ENCODE assay signal across 25 mouse cellular contexts in genomic region chr10:40264920-40265319, GRCm38 (mm10). TPM values are rescaled to one million over a fixed set of nuclear protein-coding genes. Genes with fewer than 3 reads are reported as not detected.
DNase-seq lines count a peak whose midpoint lies in the region; ATAC-seq and TF ChIP-seq lines count a peak whose summit lies in the region.
"Had no signal": no experiment of that assay in that cellular context is flagged by ENCODE, and none has a peak within 500 bp of the region (broad histone marks: within the 10 kb centered on the region; RNA-seq: fewer than 3 reads in every experiment).

No protein-coding gene starts in this region.

- DNase-seq in layer of hippocampus, adult 2 months (ENCODE audit: low spot score in 2 of 2) = no peak
- DNase-seq in layer of hippocampus, postnatal 25 days (ENCODE audit: extremely low spot score in 1 of 2, low spot score in 1 of 2) = no peak
- DNase-seq in CH12.LX (ENCODE audit: extremely low read depth) (no peak), ZHBTc4 (ENCODE audit: low read depth, low spot score) (peak; percentile 42)
- no peak for DNase-seq in lung, postnatal 0 days (ENCODE audit: low spot score)
- DNase-seq in lung, postnatal 25 days (ENCODE audit: low spot score) = no peak
- DNase-seq: adrenal gland, postnatal 25 days; cerebellum, adult 18-20 months; cerebellum, postnatal 14 days; gastrocnemius, postnatal 10 days; heart, postnatal 36 days; kidney, postnatal 25 days; lung, embryonic 14.5 days; lung, postnatal 4 days; thymus, postnatal 4 days had no signal

- TF ChIP-seq EP300 in CH12.LX (IDR thresholded peaks at IDR 0.05; ENCODE audit: low read length) = no peak
- no peak for TF ChIP-seq EP300 in ES-Bruce4 (IDR thresholded peaks at IDR 0.05; ENCODE audit: insufficient read depth, low read depth, low read length)
- TF ChIP-seq EP300 in lung, postnatal 0 days (IDR thresholded peaks at IDR 0.05) = no peak

- TF ChIP-seq POLR2A in CH12.LX (IDR thresholded peaks at IDR 0.05; ENCODE audit: low read depth, low read length) (no peak), ES-Bruce4 (IDR thresholded peaks at IDR 0.05; ENCODE audit: insufficient read depth, low read length) (no peak)

- TF ChIP-seq CTCF in layer of hippocampus, adult 2 months (conservative IDR thresholded peaks at IDR 0.05) = 0 out of 2 replicates have a peak, but pooled peaks have one; percentile 16
- TF ChIP-seq CTCF in CH12.LX (conservative IDR thresholded peaks at IDR 0.05 in 1 of 2, IDR thresholded peaks at IDR 0.05 in 1 of 2; ENCODE audit: low read depth in 2 of 2, low read length in 2 of 2) (0 out of 4 replicates have a peak, but pooled peaks of 1 of the 2 experiments have one; percentile 7), ES-Bruce4 (IDR thresholded peaks at IDR 0.05; ENCODE audit: low read depth, low read length) (peak; percentile 35)
- TF ChIP-seq CTCF in lung, postnatal 0 days (IDR thresholded peaks at IDR 0.05) = no peak

- H3K27me3 ChIP-seq in CH12.LX (replicated peaks) (no peaks in the 10 kb centered on the region), ES-Bruce4 (ENCODE audit: control insufficient read depth, insufficient read depth, low read length, poor library complexity, severe bottlenecking) (no peaks in the 10 kb centered on the region)
- no peaks in the 10 kb centered on the region for H3K27me3 ChIP-seq in lung, postnatal 0 days (replicated peaks; ENCODE audit: insufficient read depth, low read length)
- H3K27me3 ChIP-seq: hindbrain, embryonic 13.5 days; limb, embryonic 15.5 days; midbrain, embryonic 13.5 days; neural tube, embryonic 13.5 days had no signal

- peak; percentile 13 for TF ChIP-seq RAD21 in CH12.LX (IDR thresholded peaks at IDR 0.05; ENCODE audit: low read depth, low read length)

- no peak for ATAC-seq in lung, postnatal 0 days
- ATAC-seq: forebrain, embryonic 16.5 days; intestine, postnatal 0 days; midbrain, embryonic 13.5 days had no signal

- H3K4me1 ChIP-seq in CH12.LX (ENCODE audit: control insufficient read depth in 1 of 2, insufficient read depth in 2 of 2) (peaks cover 4 to 13% of the 10 kb centered on the region in 2 experiments; a peak in 3 of 4 replicates), ES-Bruce4 (ENCODE audit: control insufficient read depth, insufficient read depth, low read length) (peaks cover 3% of the 10 kb centered on the region)
- H3K4me1 ChIP-seq in lung, postnatal 0 days (ENCODE audit: insufficient read depth, low read depth, low read length) = no peaks in the 10 kb centered on the region
- H3K4me1 ChIP-seq: hindbrain, embryonic 13.5 days; limb, embryonic 15.5 days; midbrain, embryonic 13.5 days; neural tube, embryonic 13.5 days had no signal

- in situ Hi-C loops in CH12.LX (cut with MboI; ENCODE audit: low pct_ligation_motif_present, low pct_unique_long_range_greater_than_20kb, low sequenced_read_pairs) = no loop called here

- H3K36me3 ChIP-seq in CH12.LX (replicated peaks in 1 of 2; ENCODE audit: control insufficient read depth in 1 of 2, insufficient read depth in 1 of 2, low read length in 1 of 2) = no peaks in the 10 kb centered on the region
- no peaks in the 10 kb centered on the region for H3K36me3 ChIP-seq in ES-Bruce4 (ENCODE audit: control insufficient read depth, insufficient read depth, low read length, poor library complexity, severe bottlenecking)
- H3K36me3 ChIP-seq in lung, postnatal 0 days (ENCODE audit: insufficient read depth, low read length) = no peaks in the 10 kb centered on the region
- H3K36me3 ChIP-seq: hindbrain, embryonic 13.5 days; limb, embryonic 10.5 days; limb, embryonic 15.5 days; midbrain, embryonic 13.5 days; neural tube, embryonic 13.5 days had no signal

- no peak overlapping the region for H3K27ac ChIP-seq in layer of hippocampus, adult 2 months
- no peak overlapping the region for H3K27ac ChIP-seq in CH12.LX (ENCODE audit: insufficient read depth, low read depth)
- no peak overlapping the region for H3K27ac ChIP-seq in ES-Bruce4 (ENCODE audit: insufficient read depth, low read length)
- H3K27ac ChIP-seq in lung, postnatal 0 days (ENCODE audit: low read length) = no peak overlapping the region
- H3K27ac ChIP-seq: hindbrain, embryonic 13.5 days; limb, embryonic 10.5 days; limb, embryonic 15.5 days; midbrain, embryonic 13.5 days; neural tube, embryonic 13.5 days had no signal

- H3K4me2 ChIP-seq in CH12.LX (ENCODE audit: insufficient read depth, low read depth, poor library complexity, severe bottlenecking) = no peak overlapping the region
- H3K4me2 ChIP-seq in lung, postnatal 0 days (replicated peaks; ENCODE audit: low read depth, low read length) = no peak overlapping the region
- H3K4me2 ChIP-seq: heart, embryonic 11.5 days; hindbrain, embryonic 13.5 days; limb, embryonic 15.5 days; lung, embryonic 14.5 days; midbrain, embryonic 13.5 days; neural tube, embryonic 13.5 days had no signal

- H3K4me3 ChIP-seq in layer of hippocampus, adult 2 months = no peak overlapping the region
- no peak overlapping the region for H3K4me3 ChIP-seq in CH12.LX (replicated peaks in 1 of 3; ENCODE audit: low read depth in 2 of 3, low read length in 2 of 3, poor library complexity in 1 of 3)
- H3K4me3 ChIP-seq in ES-Bruce4 (ENCODE audit: low read depth, low read length) = no peak overlapping the region
- H3K4me3 ChIP-seq in lung, postnatal 0 days (ENCODE audit: low read depth, low read length) = no peak overlapping the region
- H3K4me3 ChIP-seq: erythroblast, embryonic 14.5 days; hindbrain, embryonic 13.5 days; limb, embryonic 10.5 days; limb, embryonic 15.5 days; midbrain, embryonic 13.5 days; neural tube, embryonic 13.5 days had no signal

- H3K79me2 ChIP-seq in CH12.LX (replicated peaks; ENCODE audit: control insufficient read depth, extremely low read depth, insufficient read depth, poor library complexity, severe bottlenecking) = no peaks in the 10 kb centered on the region

- H3K9me3 ChIP-seq in CH12.LX (replicated peaks; ENCODE audit: low read length) (no peaks in the 10 kb centered on the region), ES-Bruce4 (replicated peaks; ENCODE audit: control insufficient read depth, insufficient read depth, low read length, poor library complexity, severe bottlenecking) (no peaks in the 10 kb centered on the region)
- H3K9me3 ChIP-seq in lung, postnatal 0 days (ENCODE audit: low read length) = no peaks in the 10 kb centered on the region
- H3K9me3 ChIP-seq: hindbrain, embryonic 13.5 days; limb, embryonic 10.5 days; limb, embryonic 15.5 days; midbrain, embryonic 13.5 days; neural tube, embryonic 13.5 days had no signal

- dilution Hi-C loops in CH12.LX (cut with MboI; ENCODE audit: extremely low pct_ligation_motif_present, extremely low pct_unique_long_range_greater_than_20kb, low sequenced_read_pairs) = no loop called here

- WGBS in lung, postnatal 0 days = 85% methylated on average over 3 of the region's 3 CpGs

- H3K9ac ChIP-seq in CH12.LX (ENCODE audit: insufficient read depth, low read depth) (no peak overlapping the region), ES-Bruce4 (ENCODE audit: low read depth, poor library complexity, severe bottlenecking) (no peak overlapping the region)
- H3K9ac ChIP-seq in lung, postnatal 0 days (replicated peaks; ENCODE audit: low read depth) = no peak overlapping the region
- H3K9ac ChIP-seq: hindbrain, embryonic 13.5 days; limb, embryonic 15.5 days; lung, embryonic 14.5 days; midbrain, embryonic 13.5 days; neural tube, embryonic 13.5 days had no signal

TF ChIP-seq in CH12.LX, 34 proteins besides CTCF, POLR2A, EP300 and RAD21 (continues in another document):
- TF ChIP-seq IRF4 (IDR thresholded peaks at IDR 0.05; ENCODE audit: low read depth, low read length) (no peak), SMC3 (IDR thresholded peaks at IDR 0.05; ENCODE audit: low read depth, low read length) (no peak), MAZ (IDR thresholded peaks at IDR 0.05; ENCODE audit: low read depth, low read length) (no peak), ZC3H11A (IDR thresholded peaks at IDR 0.05; ENCODE audit: low read depth, low read length) (no peak), CHD2 (IDR thresholded peaks at IDR 0.05; ENCODE audit: low read length) (no peak), USF2 (conservative IDR thresholded peaks at IDR 0.05; ENCODE audit: low read depth, low read length) (no peak), ZMIZ1 (IDR thresholded peaks at IDR 0.05; ENCODE audit: low read depth, low read length) (no peak), ELF1 (IDR thresholded peaks at IDR 0.05; ENCODE audit: low read depth, low read length) (no peak), POLR2AphosphoS2 (IDR thresholded peaks at IDR 0.05; ENCODE audit: low read depth, low read length) (no peak), MAX (IDR thresholded peaks at IDR 0.05; ENCODE audit: low read length) (no peak), JUND (conservative IDR thresholded peaks at IDR 0.05; ENCODE audit: low read depth, low read length) (no peak), TBP (conservative IDR thresholded peaks at IDR 0.05; ENCODE audit: low read depth, low read length) (no peak), MXI1 (IDR thresholded peaks at IDR 0.05; ENCODE audit: low read depth, low read length) (no peak), MEF2A (IDR thresholded peaks at IDR 0.05; ENCODE audit: borderline replicate concordance, low read depth, low read length) (no peak)

RNA-seq across cellular contexts. Expression of gene Gtf3c6, which starts 7.0 kb away (rescaled TPM):
- 10 to 100 TPM; 27.5 to 29.9 TPM for total RNA-seq in layer of hippocampus, adult 2 months (2021)
- 10 to 100 TPM; 25.1 to 25.5 TPM for total RNA-seq in layer of hippocampus, postnatal 25 days (2021)
- 32.5 and 49.3 TPM in 2 replicates for total RNA-seq in CH12.LX (2012; rRNA removed)
- 30.8 and 32.7 TPM in 2 replicates for total RNA-seq in CH12.LX (2014; rRNA removed)
- 107 and 135 TPM in 2 replicates for polyA plus RNA-seq in CH12.LX (2012; ENCODE audit: insufficient read length, low read depth)
- polyA plus RNA-seq in ES-Bruce4 (2011; ENCODE audit: insufficient read depth, insufficient read length, low read depth, missing spikeins) = 42.3 and 44.7 TPM in 2 replicates
- polyA plus RNA-seq in lung, postnatal 0 days (2015; fragmentation: Nextera tagmentation; extraction: Ambion mirVana) = 35.2 and 40.0 TPM in 2 replicates

RNA-seq across cellular contexts. Expression of gene Rpf2, which starts 18.1 kb away (rescaled TPM):
- 10 to 100 TPM; 18.7 to 21.5 TPM for total RNA-seq in layer of hippocampus, adult 2 months (2021)
- total RNA-seq in layer of hippocampus, postnatal 25 days (2021) = 10 to 100 TPM; 22.2 TPM
- total RNA-seq in CH12.LX (2012; rRNA removed) = 78.2 and 92.5 TPM in 2 replicates
- total RNA-seq in CH12.LX (2014; rRNA removed) = 174 and 197 TPM in 2 replicates
- 101 and 147 TPM in 2 replicates for polyA plus RNA-seq in CH12.LX (2012; ENCODE audit: insufficient read length, low read depth)
- 141 and 154 TPM in 2 replicates for polyA plus RNA-seq in ES-Bruce4 (2011; ENCODE audit: insufficient read depth, insufficient read length, low read depth, missing spikeins)
- 19.0 and 20.4 TPM in 2 replicates for polyA plus RNA-seq in lung, postnatal 0 days (2015; fragmentation: Nextera tagmentation; extraction: Ambion mirVana)

RNA-seq across cellular contexts. Expression of gene Amd1, which starts 37.1 kb away (rescaled TPM):
- total RNA-seq in layer of hippocampus, adult 2 months (2021) = 10 to 100 TPM; 81.6 to 83.1 TPM
- total RNA-seq in layer of hippocampus, postnatal 25 days (2021) = 10 to 100 TPM; 67.2 to 80.9 TPM
- total RNA-seq in CH12.LX (2012; rRNA removed) (88.3 and 133 TPM in 2 replicates), CH12.LX (2014; rRNA removed) (266 and 267 TPM in 2 replicates)
- polyA plus RNA-seq in CH12.LX (2012; ENCODE audit: insufficient read length, low read depth) (128 and 165 TPM in 2 replicates), ES-Bruce4 (2011; ENCODE audit: insufficient read depth, insufficient read length, low read depth, missing spikeins) (149 and 150 TPM in 2 replicates)
- polyA plus RNA-seq in lung, postnatal 0 days (2015; fragmentation: Nextera tagmentation; extraction: Ambion mirVana) = 25.5 and 27.3 TPM in 2 replicates
